Mouse (Mus musculus): ENCODE measurements at regions not wholly inside any gene's neighbourhood (a gene's known extent, or its start where the extent isn't known, plus 50 kb on each side); places are given as distances from the start of the nearest gene placed in this dataset.

GRCm38 (mm10) chr9:115777097-115777864 lies 132.0 kb upstream of the Gadl1 start:
- TF ChIP-seq CTCF (conservative IDR thresholded peaks at IDR 0.05; ENCODE audit: insufficient read depth, insufficient read length, low read depth, low read length) (no peak), POLR2A (IDR thresholded peaks at IDR 0.05; ENCODE audit: low read depth, low read length) (no peak)
